Mouse (Mus musculus) adrenal gland (tissue): ENCODE results near the gene Zfyve21.

Experiments used
- intact Hi-C: fragments of 180-260 bp; cut with DNase I; formaldehyde crosslinking; loops from one replicate; pipeline ENCODE4 v1.15.1; 2025

Zfyve21 gene

GRCm38 (mm10) chr12:111842565-111843433 lies 28.8 kb downstream of the Zfyve21 start:
- intact Hi-C loops, result no loop called here

GRCm38 (mm10) chr12:111843470-111843869 lies 29.5 kb downstream of the Zfyve21 start:
- intact Hi-C loops, result no loop called here

GRCm38 (mm10) chr12:111845953-111846352 lies 32.0 kb downstream of the Zfyve21 start:
- intact Hi-C loops, result no loop called here

GRCm38 (mm10) chr12:111846815-111847214 lies 32.8 kb downstream of the Zfyve21 start:
- intact Hi-C loops, result no loop called here

- intact Hi-C loops, result no loop called here
Measured at GRCm38 (mm10) chr12:111848300-111848798, 34.4 kb downstream of the Zfyve21 start.

- intact Hi-C loops, result no loop called here
Measured at GRCm38 (mm10) chr12:111851235-111851634, 37.3 kb downstream of the Zfyve21 start.

- intact Hi-C loops, result no loop called here
Measured at GRCm38 (mm10) chr12:111851745-111852144, 37.8 kb downstream of the Zfyve21 start.

- intact Hi-C loops, result no loop called here
Measured at GRCm38 (mm10) chr12:111853011-111853436, 39.1 kb downstream of the Zfyve21 start.

- intact Hi-C loops, result no loop called here
Measured at GRCm38 (mm10) chr12:111853546-111853945, 39.6 kb downstream of the Zfyve21 start.

GRCm38 (mm10) chr12:111855448-111855847 lies 41.5 kb downstream of the Zfyve21 start:
- intact Hi-C loops, result no loop called here

- intact Hi-C loops, result no loop called here
Measured at GRCm38 (mm10) chr12:111864206-111864824, 50.3 kb downstream of the Zfyve21 start.

GRCm38 (mm10) chr12:111869806-111870205 lies 55.8 kb downstream of the Zfyve21 start:
- intact Hi-C loops, result no loop called here

- intact Hi-C loops, result no loop called here
Measured at GRCm38 (mm10) chr12:111870811-111871210, 56.8 kb downstream of the Zfyve21 start.

GRCm38 (mm10) chr12:111872079-111872478 lies 58.1 kb downstream of the Zfyve21 start:
- intact Hi-C loops, result no loop called here

- intact Hi-C loops, result no loop called here
Measured at GRCm38 (mm10) chr12:111874601-111875140, 60.7 kb downstream of the Zfyve21 start.

- intact Hi-C loops, result no loop called here
Measured at GRCm38 (mm10) chr12:111875499-111875898, 61.5 kb downstream of the Zfyve21 start.

GRCm38 (mm10) chr12:111878213-111878612 lies 64.2 kb downstream of the Zfyve21 start:
- intact Hi-C loops, result loop anchor here (2.0 kb wide), 2 partner anchors 25 to 123 kb away; no protein-coding TSS in a partner anchor
